Mouse (Mus musculus): ENCODE data around the gene Ankrd2. TPM values are rescaled to one million over a fixed set of nuclear protein-coding genes. Genes with fewer than 3 reads are reported as not detected.
A peak's percentile ranks its signal among the peaks of the same experiment; 100 is the strongest.

The Ankrd2 gene
- polyA plus RNA-seq, 2 experiments = 0.96 to 1.5 TPM

GRCm38 (mm10) chr19:42089748-42090595 is 54.2 kb downstream of the Ankrd2 start, which contains the start of gene Pi4k2a:
TSS of gene Pi4k2a (plus strand) at chr19:42090470.
- H3K27ac ChIP-seq (replicated peaks; ENCODE audit: low read depth, low read length) = peak within 1 kb of the TSS; percentile 81
- no peak for TF ChIP-seq POLR2A (IDR thresholded peaks at IDR 0.05; ENCODE audit: borderline replicate concordance, extremely low read depth, insufficient read depth, insufficient read length)
- peak within 1 kb of the TSS; percentile 74 for H3K4me2 ChIP-seq (replicated peaks; ENCODE audit: low read depth, low read length, severe bottlenecking)
- peak; percentile 98 for ATAC-seq (ENCODE audit: low FRiP score, low read depth)
- peaks cover 15% of the 10 kb centered on the region for H3K4me1 ChIP-seq (ENCODE audit: control insufficient read depth, insufficient read depth, low read length)
- H3K9me3 ChIP-seq (ENCODE audit: control insufficient read depth, low read length) = no peaks in the 10 kb centered on the region
- H3K36me3 ChIP-seq (ENCODE audit: control insufficient read depth, insufficient read depth, low read length) = peaks cover 11% of the 10 kb centered on the region; the same call in 1 of the 2 replicates
- H3K9ac ChIP-seq (ENCODE audit: low read depth, low read length, severe bottlenecking) = peak within 1 kb of the TSS; percentile 79
- H3K27me3 ChIP-seq (ENCODE audit: control insufficient read depth, insufficient read depth, low read length) = no peaks in the 10 kb centered on the region
- peak within 1 kb of the TSS; percentile 78 for H3K4me3 ChIP-seq (replicated peaks; ENCODE audit: low read length)
- WGBS = under 1% methylated on average over 38 of the region's 55 CpGs
- peak; percentile 99 for DNase-seq (ENCODE audit: low spot score)

GRCm38 (mm10) chr19:42090637-42091141 is 54.9 kb downstream of the Ankrd2 start:
- TF ChIP-seq POLR2A (IDR thresholded peaks at IDR 0.05; ENCODE audit: borderline replicate concordance, extremely low read depth, insufficient read depth, insufficient read length) = no peak
- Histone ChIP-seq H3K27ac (replicated peaks; ENCODE audit: low read depth, low read length) (peak overlapping the region; percentile 81), H3K9ac (ENCODE audit: low read depth, low read length, severe bottlenecking) (peak overlapping the region; percentile 79), H3K9me3 (ENCODE audit: control insufficient read depth, low read length) (no peaks in the 10 kb centered on the region), H3K4me1 (ENCODE audit: control insufficient read depth, insufficient read depth, low read length) (peaks cover 11% of the 10 kb centered on the region), H3K36me3 (ENCODE audit: control insufficient read depth, insufficient read depth, low read length) (peaks cover 18% of the 10 kb centered on the region), H3K4me2 (replicated peaks; ENCODE audit: low read depth, low read length, severe bottlenecking) (peak overlapping the region; percentile 74), H3K4me3 (replicated peaks; ENCODE audit: low read length) (peak overlapping the region; percentile 78), H3K27me3 (ENCODE audit: control insufficient read depth, insufficient read depth, low read length) (no peaks in the 10 kb centered on the region)
- DNase-seq (ENCODE audit: low spot score) = no peak
- under 1% methylated on average over 33 of the region's 52 CpGs for WGBS
- ATAC-seq (ENCODE audit: low FRiP score, low read depth) = peak; percentile 47

Other genes with a start within 250 kb of the Ankrd2 start
- 19.7 and 19.9 TPM in 2 replicates for gene Arhgap19, start 234.0 kb upstream of the Ankrd2 start, polyA plus RNA-seq (2012; rRNA removed)
- gene Arhgap19, start 234.0 kb upstream of the Ankrd2 start, polyA plus RNA-seq (2014; fragmentation: Nextera tagmentation; extraction: Ambion mirVana) = 18.8 and 19.1 TPM in 2 replicates
- gene Frat1, start 206.0 kb upstream of the Ankrd2 start, polyA plus RNA-seq (2012; rRNA removed) = 1.5 and 1.9 TPM in 2 replicates
- gene Frat1, start 206.0 kb upstream of the Ankrd2 start, polyA plus RNA-seq (2014; fragmentation: Nextera tagmentation; extraction: Ambion mirVana) = 4.6 and 4.9 TPM in 2 replicates
- gene Frat2, start 187.9 kb upstream of the Ankrd2 start, polyA plus RNA-seq (2012; rRNA removed) = 3.6 and 4.7 TPM in 2 replicates
- gene Frat2, start 187.9 kb upstream of the Ankrd2 start, polyA plus RNA-seq (2014; fragmentation: Nextera tagmentation; extraction: Ambion mirVana) = 1.9 and 3.2 TPM in 2 replicates
- 13.9 and 15.0 TPM in 2 replicates for gene Rrp12, start 139.8 kb upstream of the Ankrd2 start, polyA plus RNA-seq (2012; rRNA removed)
- gene Rrp12, start 139.8 kb upstream of the Ankrd2 start, polyA plus RNA-seq (2014; fragmentation: Nextera tagmentation; extraction: Ambion mirVana) = 13.2 TPM in 2 replicates
- 465 and 490 TPM in 2 replicates for gene Pgam1, start 124.1 kb upstream of the Ankrd2 start, polyA plus RNA-seq (2012; rRNA removed)
- 543 and 562 TPM in 2 replicates for gene Pgam1, start 124.1 kb upstream of the Ankrd2 start, polyA plus RNA-seq (2014; fragmentation: Nextera tagmentation; extraction: Ambion mirVana)
- 35.9 and 40.1 TPM in 2 replicates for gene Exosc1, start 102.6 kb upstream of the Ankrd2 start, polyA plus RNA-seq (2012; rRNA removed)
- gene Exosc1, start 102.6 kb upstream of the Ankrd2 start, polyA plus RNA-seq (2014; fragmentation: Nextera tagmentation; extraction: Ambion mirVana) = 74.9 and 76.1 TPM in 2 replicates
- gene Zdhhc16, start 102.5 kb upstream of the Ankrd2 start, polyA plus RNA-seq (2012; rRNA removed) = 114 and 146 TPM in 2 replicates
- gene Zdhhc16, start 102.5 kb upstream of the Ankrd2 start, polyA plus RNA-seq (2014; fragmentation: Nextera tagmentation; extraction: Ambion mirVana) = 76.1 and 79.2 TPM in 2 replicates
- gene Mms19, start 54.8 kb upstream of the Ankrd2 start, polyA plus RNA-seq (2012; rRNA removed) = 83.7 and 102 TPM in 2 replicates
- gene Mms19, start 54.8 kb upstream of the Ankrd2 start, polyA plus RNA-seq (2014; fragmentation: Nextera tagmentation; extraction: Ambion mirVana) = 30.0 and 36.1 TPM in 2 replicates
- 38.9 and 50.1 TPM in 2 replicates for gene Ubtd1, start 54.2 kb upstream of the Ankrd2 start, polyA plus RNA-seq (2012; rRNA removed)
- gene Ubtd1, start 54.2 kb upstream of the Ankrd2 start, polyA plus RNA-seq (2014; fragmentation: Nextera tagmentation; extraction: Ambion mirVana) = 19.4 and 19.7 TPM in 2 replicates
- gene Hoga1, start 9.6 kb downstream of the Ankrd2 start, polyA plus RNA-seq (2012; rRNA removed) = 3.5 and 3.7 TPM in 2 replicates
- 2.0 and 2.4 TPM in 2 replicates for gene Hoga1, start 9.6 kb downstream of the Ankrd2 start, polyA plus RNA-seq (2014; fragmentation: Nextera tagmentation; extraction: Ambion mirVana)
- 0.34 and 0.49 TPM in 2 replicates for gene 4933411K16Rik, start 16.2 kb downstream of the Ankrd2 start, polyA plus RNA-seq (2012; rRNA removed)
- 0.33 TPM in 1 of 2 replicates, not detected in the other for gene 4933411K16Rik, start 16.2 kb downstream of the Ankrd2 start, polyA plus RNA-seq (2014; fragmentation: Nextera tagmentation; extraction: Ambion mirVana)
- gene Morn4, start 50.4 kb downstream of the Ankrd2 start, polyA plus RNA-seq (2012; rRNA removed) = 22.8 and 25.8 TPM in 2 replicates
- gene Morn4, start 50.4 kb downstream of the Ankrd2 start, polyA plus RNA-seq (2014; fragmentation: Nextera tagmentation; extraction: Ambion mirVana) = 20.0 and 25.5 TPM in 2 replicates
- 34.4 and 38.1 TPM in 2 replicates for gene Pi4k2a, start 54.5 kb downstream of the Ankrd2 start, polyA plus RNA-seq (2012; rRNA removed)
- gene Pi4k2a, start 54.5 kb downstream of the Ankrd2 start, polyA plus RNA-seq (2014; fragmentation: Nextera tagmentation; extraction: Ambion mirVana) = 29.9 and 32.8 TPM in 2 replicates
- 16.5 and 17.6 TPM in 2 replicates for gene Avpi1, start 93.1 kb downstream of the Ankrd2 start, polyA plus RNA-seq (2012; rRNA removed)
- gene Avpi1, start 93.1 kb downstream of the Ankrd2 start, polyA plus RNA-seq (2014; fragmentation: Nextera tagmentation; extraction: Ambion mirVana) = 34.2 and 34.8 TPM in 2 replicates
- 105 and 131 TPM in 2 replicates for gene Marveld1, start 111.4 kb downstream of the Ankrd2 start, polyA plus RNA-seq (2012; rRNA removed)
- gene Marveld1, start 111.4 kb downstream of the Ankrd2 start, polyA plus RNA-seq (2014; fragmentation: Nextera tagmentation; extraction: Ambion mirVana) = 25.4 and 36.4 TPM in 2 replicates
- gene Zfyve27, start 128.0 kb downstream of the Ankrd2 start, polyA plus RNA-seq (2012; rRNA removed) = 47.4 and 58.6 TPM in 2 replicates
- 13.1 and 16.5 TPM in 2 replicates for gene Zfyve27, start 128.0 kb downstream of the Ankrd2 start, polyA plus RNA-seq (2014; fragmentation: Nextera tagmentation; extraction: Ambion mirVana)
- gene Sfrp5, start 166.3 kb downstream of the Ankrd2 start, polyA plus RNA-seq (2012; rRNA removed) = 7.2 and 8.7 TPM in 2 replicates
- 5.1 and 5.4 TPM in 2 replicates for gene Sfrp5, start 166.3 kb downstream of the Ankrd2 start, polyA plus RNA-seq (2014; fragmentation: Nextera tagmentation; extraction: Ambion mirVana)
- gene Golga7b, start 211.6 kb downstream of the Ankrd2 start, polyA plus RNA-seq (2012; rRNA removed) = 0.06 and 0.11 TPM in 2 replicates
- not detected in 2 replicates for gene Golga7b, start 211.6 kb downstream of the Ankrd2 start, polyA plus RNA-seq (2014; fragmentation: Nextera tagmentation; extraction: Ambion mirVana)

Measured in limb, embryonic 14.5 days (tissue).